Mouse (Mus musculus) gastrocnemius, postnatal 25 days (tissue): ENCODE data around the gene Flt1. TPM values are rescaled to one million over a fixed set of nuclear protein-coding genes. Genes with fewer than 3 reads are reported as not detected.
"Not testable (repeated sequence)": the region's sequence is repeated elsewhere in the genome, so short reads cannot be mapped to it uniquely, and the experiment has no call there.

ENCODE experiments used
- DNase-seq: peaks from one replicate; pipeline ENCODE4 v3.0.0; 2022
- total RNA-seq, 2 experiments: library from RNA; stranded (reverse); gene quantifications; 1 replicate in 1 of 2; 2 replicates in 1 of 2; pipeline ENCODE4 v1.2.3; 2021

The Flt1 gene
- total RNA-seq, 2 experiments from 2014 or later, result 22.8 to 24.1 TPM

DNA sequence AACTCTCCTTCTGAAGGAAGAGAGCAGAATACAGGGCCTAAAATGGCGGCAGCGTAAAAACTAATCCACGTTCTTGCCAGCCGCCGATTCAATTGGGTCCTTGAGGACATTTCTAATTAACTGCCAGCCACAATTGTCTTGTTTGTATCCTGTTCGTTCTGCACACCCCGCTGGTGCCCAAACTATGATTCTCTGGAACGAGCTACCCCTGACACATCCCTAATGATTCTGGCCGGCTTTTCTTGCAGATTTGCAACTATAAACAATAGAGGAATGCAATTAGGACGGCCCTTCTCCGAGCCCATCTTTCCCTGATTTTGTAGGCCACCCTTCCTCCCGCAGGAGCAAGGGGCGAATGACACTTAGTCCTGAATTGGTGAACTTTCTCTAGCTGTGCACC is 59.9 kb downstream of the Flt1 start:
- DNase-seq, result no peak

DNA sequence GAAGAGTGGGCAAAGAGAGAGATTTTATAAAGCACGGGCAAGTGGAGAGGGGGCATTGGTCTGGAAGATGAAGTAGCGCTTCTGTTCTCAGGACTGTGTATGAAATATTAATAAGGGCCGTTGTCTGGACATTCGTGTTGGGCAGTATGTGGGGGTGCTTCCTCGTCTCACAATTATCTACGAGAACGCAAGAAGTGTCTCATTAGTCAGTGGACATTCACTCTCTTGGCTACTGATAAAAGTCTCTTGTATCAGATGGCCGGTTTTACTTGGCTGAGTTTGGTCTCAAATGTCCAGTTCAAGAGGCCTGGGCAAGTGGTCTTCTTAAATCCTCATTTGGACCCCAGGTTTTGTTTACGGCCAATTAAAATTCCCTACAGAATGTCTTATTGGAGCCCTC is 60.4 kb downstream of the Flt1 start:
- DNase-seq, result no peak

DNA sequence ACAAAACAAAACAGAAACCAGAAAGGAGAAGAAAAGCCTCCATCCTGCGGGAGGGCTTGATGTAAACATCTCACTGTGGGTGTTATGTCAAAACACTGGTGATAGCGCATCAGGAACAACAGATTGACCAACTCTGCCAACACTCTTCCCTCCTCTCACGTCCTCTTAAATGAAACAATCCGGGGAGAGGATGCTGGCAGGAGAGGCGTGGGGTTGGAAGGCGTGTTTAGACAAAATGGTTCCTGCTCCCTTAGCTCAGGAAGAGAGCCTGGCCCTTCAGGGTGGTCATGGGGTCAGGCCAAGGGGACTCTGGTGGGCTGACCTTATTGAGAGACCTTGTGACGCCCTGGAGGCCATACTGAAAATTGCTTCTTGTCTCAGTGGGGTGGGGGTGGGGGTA is 65.9 kb downstream of the Flt1 start:
- DNase-seq, result no peak

DNA sequence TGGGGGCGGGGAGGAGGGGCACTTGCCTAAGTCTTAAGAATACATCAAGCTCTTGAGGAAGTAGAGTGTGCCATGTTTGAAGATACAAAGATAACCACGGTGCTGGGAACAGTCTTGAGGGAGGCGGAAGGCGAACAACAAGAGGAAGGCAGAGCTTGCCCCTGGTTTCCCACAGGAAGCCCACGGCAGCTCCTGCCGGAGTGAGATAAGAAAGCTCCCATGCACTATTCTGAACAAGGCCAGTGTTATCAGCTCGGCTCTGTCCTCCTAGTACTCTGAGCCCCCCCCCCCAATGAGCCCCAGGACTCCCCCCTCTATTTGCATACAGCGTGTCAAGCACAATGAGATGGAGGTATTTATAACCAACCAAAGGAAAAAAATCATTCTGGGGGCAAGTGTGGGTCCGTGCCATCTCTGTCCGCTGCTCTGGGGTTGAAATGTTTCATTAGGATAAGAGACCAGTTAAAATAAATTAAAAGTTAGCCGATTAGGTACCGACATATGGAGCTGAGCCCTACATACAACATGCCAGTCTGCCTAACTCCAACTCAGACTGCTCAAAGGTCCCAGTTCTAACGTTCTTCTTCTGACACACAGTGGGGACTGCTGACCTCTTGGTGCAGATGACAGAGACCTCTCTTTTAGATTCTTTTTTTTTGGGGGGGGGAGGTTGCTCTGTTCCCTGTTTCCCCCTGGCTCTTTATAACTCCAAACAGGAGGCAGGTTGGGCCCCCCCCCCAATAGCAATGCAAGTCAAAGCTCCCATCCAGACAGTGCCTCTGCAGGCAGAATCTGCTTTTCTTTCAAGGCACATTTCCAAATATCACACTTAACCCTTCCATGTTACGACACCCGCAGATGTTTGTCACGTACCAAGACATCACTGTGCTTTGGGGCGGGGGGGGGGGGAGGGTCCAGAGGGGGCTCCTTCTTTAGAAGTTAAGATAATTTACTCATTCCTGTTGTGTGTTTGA is 67.6 kb downstream of the Flt1 start:
- DNase-seq, result peak; percentile 54

DNA sequence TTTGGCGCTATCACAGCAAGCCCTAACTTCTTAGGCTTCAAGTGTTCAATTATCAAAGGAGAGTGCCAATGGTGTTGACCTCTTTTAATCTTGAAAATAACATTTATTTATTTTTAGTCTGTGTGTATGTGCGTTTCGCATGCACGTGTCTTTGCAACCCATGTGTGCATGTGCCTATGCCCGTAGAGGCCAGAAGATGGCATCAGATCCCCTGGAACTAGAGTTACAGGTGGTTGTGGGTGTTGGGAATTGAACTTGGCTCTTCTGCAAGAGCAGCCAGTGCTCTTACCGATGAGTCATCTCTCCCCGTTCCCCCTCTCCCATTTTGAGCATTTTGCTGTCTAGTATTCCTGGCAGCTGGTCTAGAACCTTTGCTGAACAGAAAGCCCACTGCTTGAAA is 70.0 kb downstream of the Flt1 start:
- DNase-seq, result no peak

DNA sequence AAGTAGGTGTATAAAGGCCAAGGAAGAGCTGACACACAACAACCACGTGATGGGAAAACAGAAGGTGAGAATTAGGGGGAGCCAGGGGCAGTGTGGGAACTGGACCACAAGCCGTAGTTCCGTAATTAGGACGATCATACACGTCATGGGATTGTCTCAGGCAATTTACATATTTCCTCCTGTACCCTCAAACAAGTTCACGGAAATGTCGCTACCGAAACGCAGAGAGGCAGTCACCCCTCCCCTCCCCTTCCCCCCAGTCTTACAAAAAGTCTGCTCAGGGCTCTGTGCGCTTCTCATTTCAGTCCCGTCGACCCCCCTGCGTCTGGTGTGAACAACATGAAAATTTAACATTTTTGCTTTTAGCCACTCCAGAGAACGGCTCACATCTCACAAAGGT is 74.6 kb downstream of the Flt1 start:
- no peak for DNase-seq

DNA sequence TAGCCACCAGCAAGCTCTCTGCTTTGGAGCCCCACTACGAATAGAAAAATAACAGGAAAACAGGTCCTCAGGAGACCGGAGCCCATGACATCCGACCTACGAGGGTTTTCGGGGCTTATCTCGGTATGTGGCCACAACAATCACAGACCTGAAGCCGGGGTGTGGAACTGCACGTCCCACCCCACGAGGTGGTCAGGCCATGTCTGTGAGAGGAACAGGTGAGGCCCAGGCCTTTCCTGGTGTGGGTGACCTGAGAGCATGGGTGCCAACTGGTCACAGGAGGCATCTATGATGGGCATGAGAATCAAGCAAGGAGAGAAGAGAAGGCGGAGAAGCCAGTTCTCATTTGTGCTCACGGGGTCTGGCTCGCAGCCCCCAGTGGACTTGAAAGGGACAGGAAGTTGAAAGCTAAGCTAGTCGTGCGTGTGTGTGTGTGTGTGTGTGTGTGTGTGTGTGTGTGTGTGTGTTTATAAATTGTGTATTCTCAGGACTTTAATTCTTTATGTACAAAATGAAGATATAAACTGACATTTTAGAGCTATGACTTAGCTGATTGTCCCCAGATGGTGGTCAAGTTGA is 79.4 kb downstream of the Flt1 start:
- DNase-seq, result peak; percentile 18

DNA sequence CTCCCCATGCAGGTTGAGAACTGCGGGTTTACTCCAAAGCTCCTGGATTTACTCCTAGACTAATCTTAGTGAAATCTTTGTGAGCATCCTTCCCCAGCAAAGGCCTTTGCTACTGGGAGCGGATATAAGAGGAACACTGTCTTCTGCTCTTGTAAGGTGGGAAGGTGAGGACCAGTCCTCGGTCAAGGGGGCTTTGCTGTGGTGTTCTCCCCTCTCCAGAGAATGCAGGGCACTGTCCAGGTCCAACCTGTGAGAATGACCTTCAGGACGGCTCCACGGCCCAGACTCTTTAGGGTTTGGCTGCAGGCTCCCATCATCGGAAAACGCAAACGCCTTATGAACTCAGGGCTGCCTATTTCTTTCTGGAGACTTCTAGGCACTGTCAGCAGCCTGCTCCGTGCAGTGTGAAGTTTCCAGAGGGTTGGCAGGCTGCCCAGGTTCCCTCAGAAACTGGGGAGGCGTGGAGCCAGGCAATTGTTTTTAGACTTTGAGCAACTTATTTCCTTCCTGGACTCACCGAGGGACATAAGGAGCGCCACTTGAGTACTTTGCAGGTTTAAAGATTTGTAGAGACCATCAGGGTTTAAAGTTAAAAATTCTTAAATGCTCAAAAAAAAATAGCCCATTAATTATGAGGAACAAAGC is 80.7 kb downstream of the Flt1 start:
- peak; percentile 62 for DNase-seq

DNA sequence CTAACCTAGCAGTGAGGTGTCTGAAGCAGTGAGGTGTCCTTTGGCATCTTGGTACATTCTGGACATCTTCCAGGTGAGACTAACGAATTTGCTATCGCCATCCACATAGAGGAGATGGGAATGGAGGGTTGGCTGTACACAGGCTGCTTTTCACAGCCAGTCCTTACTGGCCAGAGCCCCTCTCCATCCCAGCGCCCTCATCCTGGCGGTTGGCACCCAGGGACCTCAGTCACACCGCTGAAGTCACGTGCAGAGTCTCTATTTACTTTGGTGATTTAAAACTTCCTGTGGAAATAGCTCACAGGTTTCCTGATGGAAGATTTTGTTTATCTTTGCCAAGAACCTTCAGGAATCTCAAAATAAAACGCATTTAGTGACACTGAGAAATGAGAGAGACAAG is 84.4 kb downstream of the Flt1 start:
- DNase-seq, result no peak

DNA sequence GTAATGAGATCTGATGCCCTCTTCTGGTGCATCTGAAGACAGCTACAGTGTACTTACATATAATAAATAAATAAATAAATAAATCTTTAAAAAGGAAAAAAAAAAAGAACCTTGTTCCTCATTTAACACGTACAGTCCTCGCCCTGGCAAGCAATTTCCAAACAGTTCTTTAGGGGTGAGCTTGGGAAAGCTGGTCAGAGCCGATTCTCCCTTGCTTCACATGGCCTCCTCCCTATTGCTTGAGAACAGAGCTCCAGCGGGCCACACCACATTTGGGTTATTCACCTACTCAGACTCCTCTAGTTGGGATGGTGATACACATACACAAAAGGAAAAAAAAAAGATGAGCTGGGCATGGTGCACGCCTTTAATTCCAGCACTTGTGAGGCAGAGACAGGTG is 85.9 kb downstream of the Flt1 start:
- DNase-seq, result no peak

DNA sequence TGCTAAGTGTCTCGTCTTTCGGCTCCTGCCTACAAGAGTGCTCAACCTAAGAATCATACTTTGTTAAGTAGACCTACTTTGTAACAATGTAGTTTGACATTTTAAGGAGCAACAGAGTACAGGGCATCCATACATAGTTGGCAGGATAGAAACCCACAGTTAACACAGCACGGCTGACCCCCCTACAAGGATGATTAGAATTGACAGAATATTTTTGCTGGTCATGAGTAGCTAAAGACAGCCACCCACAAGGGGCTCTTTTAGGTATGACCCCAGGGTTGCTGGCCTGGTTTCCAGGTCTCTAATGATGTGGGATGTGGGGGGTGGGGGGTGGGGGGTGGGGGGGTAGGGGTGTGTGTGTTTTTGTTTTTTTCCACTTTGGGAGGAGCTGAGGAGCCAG is 89.1 kb downstream of the Flt1 start:
- no peak for DNase-seq

DNA sequence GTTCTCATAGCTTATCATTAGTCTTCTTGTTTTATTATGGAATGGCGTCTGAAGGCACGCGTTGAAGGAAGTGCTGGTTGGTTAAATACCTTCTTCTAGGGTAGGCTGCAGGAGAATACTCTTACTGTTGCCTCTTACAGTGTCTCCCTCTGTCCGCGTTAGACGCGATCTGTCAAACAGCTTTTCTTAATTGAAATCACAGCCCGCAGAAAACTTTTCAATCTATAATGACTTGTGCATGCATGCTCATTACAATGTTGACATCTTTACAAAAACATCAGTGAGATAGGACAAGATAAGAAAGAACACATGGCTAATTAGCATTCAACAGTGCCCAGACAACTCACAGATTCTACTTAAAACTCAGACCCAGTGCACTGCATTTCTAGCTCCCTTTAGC is 89.9 kb downstream of the Flt1 start:
- no peak for DNase-seq

DNA sequence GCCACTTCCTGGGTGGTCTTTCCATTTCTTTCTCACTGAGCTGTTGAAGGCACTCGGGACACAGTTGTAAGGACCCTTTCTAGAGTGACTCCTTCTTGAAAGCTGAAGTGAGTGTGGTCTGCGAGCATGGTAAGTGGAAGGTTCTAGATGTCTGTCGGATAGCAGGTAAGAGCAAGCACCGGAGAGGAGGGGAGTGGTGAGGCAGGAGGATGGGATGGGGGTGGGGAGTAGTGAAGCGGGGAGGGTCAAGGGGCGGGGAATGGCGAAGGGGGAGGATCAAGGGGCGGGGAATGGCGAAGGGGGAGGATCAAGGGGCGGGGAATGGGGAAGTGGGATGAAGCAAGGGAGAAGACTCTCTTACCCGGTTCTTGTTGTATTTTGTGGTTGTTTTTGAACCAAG is 91.8 kb downstream of the Flt1 start:
- no peak for DNase-seq

DNA sequence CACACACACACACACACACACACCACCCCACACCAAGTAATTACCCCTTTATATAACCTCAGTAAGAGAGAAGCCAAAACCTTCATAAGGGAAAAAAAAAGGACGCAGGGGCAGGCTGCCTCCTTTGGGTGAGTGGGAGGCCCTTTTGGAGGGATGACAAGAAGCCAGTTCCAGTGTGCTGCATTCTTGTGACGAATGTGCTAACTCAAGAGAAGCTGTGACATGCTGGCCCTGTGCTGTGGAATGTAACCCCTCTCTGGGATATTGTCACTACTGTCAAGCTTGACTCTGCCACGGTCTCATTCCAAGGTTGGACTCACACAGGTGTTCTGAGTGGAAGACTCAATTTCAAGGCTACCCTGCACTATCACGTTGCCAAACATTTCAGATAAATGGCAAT is 93.1 kb downstream of the Flt1 start:
- no peak for DNase-seq

DNA sequence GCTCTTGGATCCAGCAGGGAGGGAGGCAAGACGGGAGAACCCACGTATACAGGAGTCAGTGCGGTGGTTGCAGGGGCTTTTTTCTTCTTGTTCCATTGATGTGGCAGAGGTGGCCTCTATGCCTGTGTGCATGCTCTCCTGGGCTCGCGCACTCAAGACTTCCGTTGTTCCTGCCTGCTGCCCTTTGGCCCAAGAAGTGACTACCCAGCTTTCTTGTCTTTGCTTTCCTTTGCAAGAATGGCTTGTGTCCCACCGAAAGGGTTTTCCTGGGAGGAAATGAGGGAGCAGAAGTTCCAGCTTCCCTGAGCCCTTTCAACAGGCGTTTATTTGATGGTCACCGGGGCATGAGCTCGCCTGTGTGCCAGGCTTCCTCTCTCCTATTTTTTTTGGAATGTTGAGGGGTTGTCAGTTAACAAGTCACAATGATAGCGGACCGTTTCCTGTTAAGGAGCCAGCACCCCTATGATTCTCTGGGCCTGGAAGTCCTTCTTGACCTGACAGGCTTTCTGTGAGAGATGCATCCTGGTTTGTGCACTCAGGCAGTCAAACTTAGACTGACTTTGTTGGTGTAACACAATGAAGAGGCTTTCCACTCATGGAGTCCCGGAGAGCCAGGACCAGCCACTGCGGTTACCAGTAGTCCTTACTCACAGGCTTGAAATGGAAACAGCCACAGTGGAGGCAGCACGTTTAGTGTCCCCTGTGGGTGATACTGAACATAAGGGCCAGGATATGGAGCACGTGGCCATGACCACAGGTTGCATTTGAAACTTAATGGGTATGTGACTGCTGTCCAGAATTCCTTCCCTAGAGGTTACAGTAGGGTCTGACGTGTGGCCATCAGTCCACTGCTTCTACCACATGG is 95.2 kb downstream of the Flt1 start:
- no peak for DNase-seq

DNA sequence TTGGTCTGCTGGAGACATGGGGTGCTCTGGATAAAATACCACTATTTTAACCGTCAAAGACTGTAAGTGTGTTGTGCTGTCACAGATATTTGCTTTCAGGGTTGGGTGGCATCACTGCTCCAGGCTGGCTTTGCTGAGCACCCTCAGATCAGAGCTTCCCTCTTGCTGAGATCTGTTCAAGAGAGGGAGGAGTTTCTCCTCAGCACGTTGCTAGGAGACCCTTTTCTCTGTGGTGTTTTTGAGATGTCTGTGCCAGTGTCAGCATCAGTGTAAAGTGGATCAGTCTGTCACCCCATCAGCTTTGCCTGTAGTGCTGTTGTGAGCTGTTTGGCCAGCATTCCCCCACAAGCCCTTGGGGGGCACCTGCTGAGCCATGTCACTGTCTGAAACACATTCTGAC is 98.9 kb downstream of the Flt1 start:
- DNase-seq, result no peak

DNA sequence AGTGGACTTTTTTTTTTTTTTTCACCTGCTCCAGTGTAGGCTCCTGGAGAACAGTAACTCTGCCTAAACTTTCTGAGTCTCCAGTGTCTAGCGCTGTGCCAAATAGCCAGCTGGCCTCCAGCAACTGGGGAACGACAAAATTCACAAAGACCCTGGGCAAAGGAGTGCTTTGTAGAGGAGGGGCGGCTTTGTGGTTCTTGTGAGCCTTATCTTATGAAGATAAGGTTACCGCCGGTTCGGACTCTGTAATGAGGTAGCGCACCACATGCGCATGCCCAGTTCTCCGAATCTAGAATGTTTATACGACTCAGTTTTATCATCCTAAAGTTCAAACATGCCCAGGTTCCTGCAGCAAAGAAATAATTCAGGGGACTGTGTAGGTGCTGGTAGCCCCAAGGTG is 102.1 kb downstream of the Flt1 start:
- DNase-seq, result no peak

DNA sequence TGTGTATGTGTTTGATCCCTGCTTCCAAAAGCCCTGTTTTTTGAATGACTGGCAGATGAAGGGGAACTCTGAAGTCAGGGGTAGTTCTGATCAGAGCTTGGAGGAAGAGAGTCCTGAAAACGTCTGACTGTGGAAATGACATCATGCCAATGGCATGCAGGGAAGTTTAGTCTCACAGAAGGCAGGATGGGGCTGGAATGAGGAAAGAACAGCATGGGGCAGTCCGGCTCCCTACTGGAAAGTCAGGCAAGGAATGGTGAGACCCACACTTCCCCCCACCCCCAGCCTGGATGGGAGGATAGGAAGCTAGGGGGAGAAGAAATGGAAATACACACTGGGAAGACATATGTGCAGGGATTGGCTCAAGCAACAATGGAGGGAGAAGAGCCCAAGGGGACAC is 105.6 kb downstream of the Flt1 start:
- no peak for DNase-seq

DNA sequence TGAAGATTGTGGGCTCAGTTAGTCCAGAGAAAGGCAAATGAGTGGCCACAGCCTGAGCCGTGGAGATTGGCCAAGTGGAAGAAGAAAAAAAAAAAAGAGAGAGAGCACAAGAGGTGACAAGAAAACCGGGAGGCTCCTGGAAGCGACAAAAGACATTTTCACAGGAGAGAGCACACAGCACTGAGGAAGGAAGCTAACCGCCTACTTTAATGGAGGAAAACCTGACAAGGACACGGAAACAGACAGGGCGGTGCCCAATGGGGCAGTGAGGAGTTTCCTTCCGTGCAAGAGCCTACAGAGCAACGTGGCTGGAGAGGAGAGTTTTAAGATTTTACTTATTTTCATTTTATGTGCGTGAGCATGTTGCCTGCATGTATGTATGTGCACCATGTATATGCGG is 107.6 kb downstream of the Flt1 start:
- DNase-seq, result no peak

DNA sequence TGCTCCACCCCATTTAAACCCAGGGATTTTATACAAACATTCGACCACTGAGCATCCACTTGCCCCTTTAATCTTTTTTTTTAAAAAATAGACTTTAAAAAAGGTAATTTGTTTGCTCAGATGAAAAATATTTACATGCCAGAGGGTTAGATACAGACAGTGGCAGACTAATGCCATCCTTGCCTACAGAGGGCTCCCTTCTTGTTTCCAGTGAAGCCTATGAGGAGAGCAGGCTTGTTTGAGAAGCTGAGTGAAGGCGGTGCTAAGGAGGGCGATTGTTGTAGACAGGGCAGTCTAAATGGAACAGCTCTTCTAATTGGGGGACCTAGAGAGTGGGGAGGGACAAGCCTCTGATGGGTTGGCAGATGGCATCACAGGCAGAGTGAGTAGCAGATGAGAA is 109.4 kb downstream of the Flt1 start:
- DNase-seq, result no peak

DNA sequence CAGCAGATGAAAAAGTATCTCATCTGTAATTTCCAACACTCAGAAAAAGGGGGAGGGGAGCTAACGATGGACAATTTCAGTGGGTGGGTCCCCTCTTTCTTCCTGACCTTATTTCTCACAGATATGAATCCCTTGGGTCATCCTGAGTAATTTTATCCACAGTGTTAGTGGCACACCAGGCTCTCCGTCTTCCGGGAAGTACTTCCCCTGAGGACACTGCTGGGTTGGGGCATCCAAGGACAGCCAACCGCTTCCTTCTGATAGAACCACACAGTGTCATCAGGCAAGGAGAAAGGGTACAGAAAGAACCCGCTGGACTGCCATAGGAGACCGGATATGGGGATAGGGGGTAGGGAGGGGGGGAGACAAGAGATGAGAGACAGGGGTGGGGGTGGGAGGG is 111.2 kb downstream of the Flt1 start:
- no peak for DNase-seq

DNA sequence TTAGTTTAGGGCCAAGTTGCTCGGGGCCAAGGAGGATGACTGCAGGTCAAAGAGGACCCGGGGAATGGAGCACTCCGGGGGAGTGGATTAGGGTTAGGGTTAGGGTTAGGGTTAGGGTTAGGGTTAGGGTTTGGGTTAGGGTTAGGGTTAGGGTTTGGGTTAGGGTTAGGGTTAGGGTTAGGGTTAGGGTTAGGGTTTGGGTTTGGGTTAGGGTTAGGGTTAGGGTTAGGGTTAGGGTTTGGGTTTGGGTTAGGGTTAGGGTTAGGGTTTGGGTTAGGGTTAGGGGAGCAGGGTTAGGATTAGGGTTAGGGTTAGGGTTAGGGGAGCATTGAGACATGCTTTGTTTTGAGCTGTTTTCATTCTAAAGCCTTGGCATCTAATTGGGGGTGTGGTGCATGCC is 114.5 kb downstream of the Flt1 start:
- not testable (repeated sequence) for DNase-seq
